Mouse (Mus musculus) gastrocnemius, postnatal 14 days (tissue): ENCODE results near the gene Adarb1. TPM values are rescaled to one million over a fixed set of nuclear protein-coding genes. Genes with fewer than 3 reads are reported as not detected.

Experiments
- DNase-seq: peaks from one replicate; pipeline ENCODE4 v3.0.0; 2021; ENCODE audit warnings: mixed read lengths
- intact Hi-C: fragments of 180-260 bp; cut with DNase I; formaldehyde crosslinking; loops from one replicate; pipeline ENCODE4 v1.15.1; 2025; ENCODE audit warnings: low total_unique reads
- total RNA-seq, 2 experiments: library from RNA; stranded (reverse); gene quantifications; 2 replicates each; pipeline ENCODE4 v1.2.3; 2021

The Adarb1 gene
- total RNA-seq, 2 experiments from 2014 or later = 6.3 to 12.5 TPM

DNA sequence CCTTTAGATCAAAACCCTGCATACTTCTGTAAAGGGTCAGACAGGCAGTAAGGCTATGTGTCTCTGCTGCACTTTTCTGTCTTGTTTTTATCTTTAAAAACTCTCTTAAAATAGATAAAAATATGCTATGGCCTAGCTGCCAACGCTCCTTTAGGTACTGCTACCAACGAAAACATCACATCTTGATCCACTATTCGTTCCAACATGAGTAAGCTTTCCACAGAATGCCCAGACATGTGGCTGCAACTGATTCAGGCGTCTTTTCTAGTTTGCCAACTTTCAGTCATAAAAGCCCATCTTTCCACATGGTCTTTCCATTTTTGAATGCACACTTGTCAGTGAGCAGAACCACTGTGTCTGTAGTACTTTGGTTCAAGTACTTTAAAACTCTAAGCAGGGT, 77.0 kb downstream of the Adarb1 start:
- no peak for DNase-seq
- intact Hi-C loops = loop anchor here (5.0 kb wide), 1 partner anchor 44 kb away; no protein-coding TSS in a partner anchor

DNA sequence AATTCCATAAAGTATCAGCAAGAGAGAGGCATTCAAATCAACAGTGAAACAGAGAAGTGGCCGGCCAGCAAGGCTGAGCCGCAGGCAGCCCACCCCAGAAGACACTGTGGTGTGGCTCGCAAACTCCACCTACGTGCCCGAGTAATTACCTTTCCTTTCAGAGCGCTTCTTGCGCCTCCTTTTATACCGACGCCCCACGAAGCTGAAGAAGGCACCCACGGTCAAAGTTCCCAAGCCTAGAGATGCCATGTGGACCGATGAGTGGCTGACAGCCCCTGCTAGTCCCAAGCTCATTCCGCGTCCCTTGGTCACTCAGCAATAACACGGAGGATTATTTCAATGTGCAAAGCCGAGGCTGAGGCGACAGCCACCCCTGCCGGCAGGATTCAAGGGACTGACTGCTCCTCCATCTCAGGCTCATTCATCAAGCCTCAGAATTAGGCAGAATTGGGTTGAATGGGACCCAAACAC, 78.2 kb downstream of the Adarb1 start:
- intact Hi-C loops = loop anchor here (5.0 kb wide), 1 partner anchor 43 kb away; no protein-coding TSS in a partner anchor
- DNase-seq = no peak

DNA sequence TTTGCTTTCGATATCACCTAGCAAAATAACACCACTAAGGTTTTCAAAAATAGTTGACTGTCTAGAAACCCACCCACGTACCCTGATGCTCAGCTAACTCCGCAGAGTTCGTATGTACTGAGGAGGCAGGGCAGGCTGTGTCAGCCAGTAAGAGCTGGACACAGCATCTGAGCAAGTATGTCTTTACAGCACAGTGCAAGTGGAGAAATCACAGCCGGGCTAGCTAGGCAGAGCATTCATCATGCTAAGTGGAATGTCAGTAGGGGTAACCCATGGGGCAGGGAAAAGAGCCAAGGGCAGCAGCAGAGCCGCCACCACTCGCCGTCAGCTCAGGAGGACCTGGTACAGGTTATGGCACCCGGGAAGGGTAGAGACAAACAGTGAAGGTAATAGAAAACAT, 84.6 kb downstream of the Adarb1 start:
- intact Hi-C loops = no loop called here
- DNase-seq = no peak

DNA sequence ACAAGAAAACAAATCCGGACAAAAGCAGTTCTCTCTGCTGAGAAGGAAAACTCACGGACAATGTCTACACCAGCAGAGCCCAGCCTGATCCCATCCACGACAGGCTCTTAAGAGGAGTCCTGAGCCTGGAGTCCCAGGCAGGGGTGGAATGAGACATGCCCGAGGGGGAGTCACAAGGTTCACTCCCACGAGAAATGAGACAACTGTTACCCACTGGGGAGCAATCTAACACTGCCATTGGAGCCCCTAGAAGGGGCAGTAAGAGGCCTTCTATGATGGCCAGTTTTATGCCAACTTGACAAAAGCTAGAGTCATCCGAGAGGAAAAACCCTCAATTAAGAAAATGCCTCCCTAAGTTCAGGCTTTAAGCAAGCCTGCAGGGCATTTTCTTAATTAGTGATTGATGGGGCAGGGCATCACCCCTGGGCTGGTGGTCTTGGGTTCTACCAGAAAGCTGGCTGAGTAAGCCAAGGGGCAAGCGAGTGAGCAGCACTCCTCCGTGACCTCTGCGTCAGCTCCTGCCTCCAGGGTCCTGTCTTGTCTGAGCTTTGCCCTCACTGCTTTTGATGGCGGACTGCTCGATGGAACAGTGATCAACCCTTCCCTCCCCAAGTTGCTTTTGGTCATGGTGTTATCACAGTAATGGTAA, 88.5 kb downstream of the Adarb1 start:
- intact Hi-C loops = no loop called here
- no peak for DNase-seq

DNA sequence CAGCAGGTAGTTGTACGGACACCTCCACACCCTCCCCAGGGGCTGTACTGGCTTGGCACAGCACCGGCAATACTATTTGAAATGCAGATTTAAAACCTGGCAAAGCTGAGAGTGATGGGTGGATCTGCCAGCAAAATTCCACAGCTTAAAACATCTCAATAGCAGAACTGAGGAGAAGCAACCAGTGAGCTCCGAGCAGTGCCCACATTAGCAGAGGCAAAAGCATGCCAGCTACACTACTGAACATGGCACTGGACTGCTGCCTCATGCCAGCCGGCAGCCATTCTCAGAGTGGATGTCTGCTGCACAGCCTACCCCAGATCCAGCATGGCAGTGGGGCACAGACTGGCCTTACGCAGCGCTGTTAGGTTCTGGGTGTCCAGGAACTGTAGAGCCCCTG, 93.4 kb downstream of the Adarb1 start:
- intact Hi-C loops = no loop called here
- DNase-seq = no peak

DNA sequence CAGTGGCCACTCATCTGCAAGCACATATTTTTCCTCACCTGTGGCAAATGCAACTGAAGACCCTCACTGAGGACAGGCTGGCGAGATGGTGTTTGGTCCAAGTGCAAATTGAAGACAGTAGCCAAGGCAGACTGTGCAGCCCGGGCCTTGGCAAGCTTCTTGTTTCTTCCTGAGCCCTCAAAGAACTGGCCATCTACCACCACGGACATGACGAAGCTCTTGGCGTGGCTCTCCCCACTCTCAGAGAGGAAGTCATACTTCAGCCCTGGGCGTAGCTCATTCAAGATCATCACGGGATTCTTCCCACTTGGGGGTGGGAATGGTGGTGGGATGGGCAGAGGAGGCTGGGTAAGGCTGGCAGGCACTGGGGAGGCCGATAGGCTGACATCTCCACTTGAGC, 96.5 kb downstream of the Adarb1 start:
- no peak for DNase-seq
- intact Hi-C loops = no loop called here

DNA sequence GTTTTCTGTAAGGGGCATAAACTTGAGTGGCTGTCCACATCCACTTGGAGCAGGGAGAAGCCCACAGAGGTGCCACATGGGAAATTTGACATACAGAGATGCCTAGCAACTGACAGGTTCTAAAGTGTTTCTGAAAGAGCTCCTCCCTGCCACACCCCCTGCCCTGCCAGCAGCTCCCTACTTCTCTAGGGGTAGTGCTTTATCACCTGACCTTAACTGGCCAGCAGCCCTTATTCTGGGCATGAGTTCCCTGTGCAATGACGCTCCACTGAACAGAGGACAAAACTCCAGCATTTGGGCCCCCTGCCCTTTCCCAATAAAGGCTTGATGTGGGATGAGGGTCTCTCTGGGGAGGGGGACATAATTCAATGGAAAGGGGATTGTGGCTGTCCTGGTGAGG, 97.1 kb downstream of the Adarb1 start:
- intact Hi-C loops = no loop called here
- DNase-seq = no peak

DNA sequence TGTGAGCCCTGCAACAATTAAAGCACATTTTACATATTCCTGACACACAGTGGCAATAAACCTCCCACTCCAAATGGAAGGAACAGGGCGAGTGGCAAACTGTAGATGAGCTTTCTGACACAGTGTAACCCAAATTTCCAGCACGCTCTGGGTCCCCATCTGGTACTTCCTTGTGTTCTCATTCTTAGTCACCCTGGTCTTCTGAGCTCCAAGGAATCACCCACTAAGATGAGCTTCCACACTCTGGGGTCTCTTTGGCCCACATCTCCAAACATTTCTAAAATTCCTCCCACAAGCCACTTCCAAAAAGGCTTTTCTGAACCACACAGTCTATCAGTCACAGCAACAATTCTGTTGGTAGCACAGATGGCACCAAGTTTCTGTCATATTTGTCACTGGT, 102.4 kb downstream of the Adarb1 start:
- intact Hi-C loops = no loop called here
- DNase-seq = no peak

DNA sequence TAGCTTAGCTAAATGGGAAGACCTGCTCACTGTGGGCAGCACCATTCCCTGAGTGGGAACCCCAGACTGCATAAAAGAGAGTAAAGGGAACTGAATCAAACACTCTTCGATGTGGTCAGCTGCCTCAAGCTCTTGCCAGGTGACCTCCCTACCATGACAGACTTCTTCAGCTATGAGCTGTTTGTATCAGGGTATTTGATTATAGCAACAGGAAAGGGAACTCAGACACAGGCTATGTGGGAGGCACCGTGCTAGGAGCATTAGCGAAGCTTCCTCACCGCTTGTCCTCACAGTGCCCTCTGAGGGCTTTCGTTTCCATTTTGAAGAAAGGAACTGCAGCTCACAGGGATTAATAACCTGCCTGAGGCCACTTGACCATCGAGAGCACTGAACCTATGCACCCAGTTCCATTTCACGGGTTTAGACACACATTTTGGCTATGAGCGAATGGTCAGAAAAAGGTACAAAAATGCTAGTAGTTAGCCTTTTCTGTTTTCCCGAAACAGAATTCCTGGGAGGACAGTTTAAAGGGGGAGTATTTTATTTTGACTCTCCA, 103.3 kb downstream of the Adarb1 start:
- DNase-seq = no peak

DNA sequence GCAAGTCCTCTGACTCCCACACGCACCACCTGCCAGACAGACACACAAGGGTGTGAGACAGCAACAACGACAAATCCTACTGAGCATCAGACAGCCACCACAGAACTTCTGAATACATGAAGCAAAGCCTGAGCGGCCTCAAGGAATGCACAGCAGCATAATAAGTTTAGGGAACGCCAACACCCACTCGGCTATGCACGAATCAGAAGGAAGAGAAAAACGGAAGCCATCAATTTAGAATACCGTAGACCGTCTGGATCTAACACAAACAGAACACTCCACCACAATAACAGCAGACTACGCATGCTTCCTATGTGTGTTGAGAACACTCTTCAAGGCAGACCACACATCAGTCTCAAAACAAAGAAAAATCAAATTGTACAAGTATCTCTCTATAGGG, 109.1 kb downstream of the Adarb1 start:
- DNase-seq = no peak
- intact Hi-C loops = no loop called here

More for the DNA sequence above, 103.3 kb downstream of the Adarb1 start:
- intact Hi-C loops = no loop called here

DNA sequence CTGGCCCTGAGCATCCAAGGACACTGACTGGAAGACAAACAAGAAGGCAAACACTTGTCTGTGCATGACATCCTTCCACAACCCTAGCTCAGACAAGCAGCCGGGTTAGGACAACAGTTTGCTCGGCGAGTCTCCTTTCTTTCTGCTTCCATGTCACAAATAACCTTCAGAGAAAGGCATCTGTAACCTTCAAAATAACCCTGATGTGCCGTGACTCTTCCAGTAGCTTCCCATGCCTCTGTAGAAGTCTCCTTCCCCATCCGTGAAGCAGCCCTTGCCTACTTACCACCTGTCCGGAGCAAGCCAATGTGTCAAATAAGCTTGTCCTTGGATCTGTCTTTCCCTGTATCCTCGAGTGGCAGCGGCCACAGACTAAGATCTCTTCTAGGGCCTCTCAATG, 112.3 kb downstream of the Adarb1 start:
- intact Hi-C loops = no loop called here
- DNase-seq = no peak

DNA sequence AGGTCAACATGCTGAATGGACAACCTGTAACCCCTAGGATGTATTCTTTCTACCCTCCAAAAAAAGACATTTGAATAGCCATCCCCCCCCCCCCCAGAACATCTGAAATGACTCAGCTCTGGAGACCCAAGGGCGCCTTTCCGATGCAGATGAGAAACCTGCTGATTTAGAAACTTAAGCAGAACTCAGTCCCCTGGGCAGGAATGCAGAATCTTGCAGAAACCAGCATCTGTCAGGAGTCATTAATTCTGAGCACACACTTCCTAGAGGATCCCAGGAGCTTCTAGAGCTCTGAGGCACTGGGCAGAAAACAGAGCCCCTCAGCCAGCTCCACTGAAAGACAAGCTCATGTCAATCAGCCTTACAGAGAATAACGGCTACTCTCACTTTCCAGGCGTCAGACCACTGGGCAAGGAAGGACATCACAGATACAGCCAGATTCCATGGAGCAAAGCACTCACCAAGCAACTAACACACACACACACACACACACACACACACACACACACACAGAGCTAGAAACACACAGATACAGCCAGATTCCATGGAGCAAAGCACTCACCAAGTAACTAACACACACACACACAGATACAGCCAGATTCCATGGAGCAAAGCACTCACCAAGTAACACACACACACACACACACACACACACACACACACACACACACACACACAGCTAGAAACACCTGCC, 113.1 kb downstream of the Adarb1 start:
- DNase-seq = no peak
- intact Hi-C loops = no loop called here

DNA sequence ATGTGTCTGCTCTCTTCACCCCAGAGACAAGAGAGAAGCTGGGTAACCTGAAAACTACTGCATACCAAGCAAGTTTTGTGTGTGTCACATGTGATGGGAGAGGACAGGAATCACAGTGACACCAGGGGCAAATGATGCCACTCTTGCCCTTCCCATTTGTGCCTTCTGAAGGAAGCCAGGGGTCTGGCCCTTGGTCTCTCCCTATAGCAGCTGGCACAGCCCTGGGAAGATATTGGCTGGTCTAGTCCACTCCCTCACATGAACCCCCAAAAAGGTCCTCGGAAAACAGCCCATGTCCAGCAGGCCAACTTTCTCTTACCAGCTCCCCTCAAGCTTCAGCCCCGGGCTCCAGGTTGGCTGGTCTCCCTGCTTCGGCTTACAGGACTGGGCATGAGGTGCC, 113.7 kb downstream of the Adarb1 start:
- DNase-seq = no peak
- intact Hi-C loops = no loop called here

DNA sequence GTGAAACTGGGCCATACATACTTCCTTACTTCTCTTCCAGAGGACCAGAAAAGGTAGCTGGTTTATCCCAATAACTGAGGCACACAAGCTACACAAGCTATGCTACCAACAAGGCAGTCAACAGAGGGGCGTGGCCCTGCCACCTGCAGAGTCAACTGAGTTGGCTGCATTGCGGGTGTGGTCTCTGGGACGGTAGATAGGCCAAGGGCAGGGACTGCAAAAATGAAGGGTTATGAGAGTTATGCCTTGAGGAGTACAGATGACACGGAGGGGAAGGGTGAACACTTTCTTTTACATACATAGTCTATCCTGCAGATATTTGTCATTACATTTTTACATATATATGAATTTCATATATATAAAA, 117.2 kb downstream of the Adarb1 start:
- no peak for DNase-seq
- intact Hi-C loops = no loop called here

DNA sequence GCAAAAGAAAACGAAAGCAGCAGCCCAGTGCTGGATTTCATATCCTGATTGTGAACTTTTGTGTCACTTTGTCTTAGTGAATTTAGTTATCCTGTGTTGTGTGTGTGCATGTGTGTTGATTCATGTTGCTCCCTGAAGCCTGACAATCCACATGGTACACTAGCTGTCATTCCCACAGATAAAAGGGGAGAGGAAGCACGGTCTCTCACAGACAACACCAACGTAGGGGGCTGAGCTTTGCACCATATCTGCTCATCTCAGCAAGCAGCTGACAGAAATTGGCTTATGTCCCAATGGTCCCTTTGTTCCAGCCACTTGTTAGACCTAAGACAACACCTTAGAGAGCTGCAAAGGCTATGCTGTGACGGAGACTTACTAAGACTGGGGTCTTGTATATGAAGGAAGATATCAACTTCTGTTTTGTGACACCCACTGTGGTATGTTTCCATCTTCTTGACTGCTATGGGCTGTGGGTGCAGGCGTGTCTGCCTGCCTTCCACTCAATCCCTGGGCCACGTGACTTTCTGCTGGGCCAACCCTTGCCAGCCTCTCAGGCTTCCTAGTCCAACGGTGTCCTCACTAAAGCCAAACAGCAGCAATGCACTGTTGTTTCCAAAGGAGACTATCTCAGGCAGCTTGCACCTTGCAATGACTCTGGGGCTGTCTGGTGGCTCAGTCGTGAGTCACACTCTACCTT, 117.7 kb downstream of the Adarb1 start:
- intact Hi-C loops = no loop called here
- no peak for DNase-seq

DNA sequence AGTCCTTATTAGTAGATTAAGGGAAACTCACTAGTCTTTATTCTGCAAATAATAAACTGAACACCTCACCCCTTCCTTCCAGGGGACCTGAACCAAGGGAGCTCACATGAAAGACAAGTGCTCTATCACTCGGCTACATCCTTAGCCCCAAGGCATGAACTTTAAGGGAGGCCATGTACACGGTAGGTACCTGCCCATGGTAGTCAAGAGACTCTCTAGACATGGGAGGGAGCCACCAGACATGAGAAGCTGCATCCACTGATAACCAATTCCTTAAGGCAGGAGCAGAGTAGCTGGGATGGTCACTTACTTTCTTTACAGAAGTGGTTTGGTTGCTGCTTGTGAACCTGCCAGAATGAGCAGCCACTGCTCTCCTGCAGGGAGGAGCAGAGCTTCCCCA, 118.9 kb downstream of the Adarb1 start:
- intact Hi-C loops = loop anchor here (5.0 kb wide), 1 partner anchor 43 kb away; no protein-coding TSS in a partner anchor
- no peak for DNase-seq

DNA sequence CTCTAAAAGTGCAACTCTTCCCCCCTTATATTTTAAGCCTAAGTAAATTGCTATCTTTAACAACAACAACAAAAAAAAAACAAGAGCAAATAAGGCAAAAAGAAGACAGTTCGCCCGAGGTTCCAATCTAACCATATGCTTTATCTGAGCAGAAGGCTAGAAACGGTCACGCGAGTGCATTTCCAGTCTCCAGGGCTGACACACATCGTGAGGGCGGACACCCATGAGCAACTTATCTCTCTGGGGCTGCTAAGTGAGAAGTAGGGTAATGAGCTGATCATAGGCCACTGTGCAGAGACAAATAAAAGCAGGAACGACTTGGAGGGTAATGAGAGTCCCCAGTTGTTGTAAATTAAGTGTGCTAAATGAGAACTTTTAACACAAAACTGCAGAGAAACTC, 119.4 kb downstream of the Adarb1 start:
- DNase-seq = no peak
- intact Hi-C loops = loop anchor here (5.0 kb wide), 1 partner anchor 44 kb away; no protein-coding TSS in a partner anchor

DNA sequence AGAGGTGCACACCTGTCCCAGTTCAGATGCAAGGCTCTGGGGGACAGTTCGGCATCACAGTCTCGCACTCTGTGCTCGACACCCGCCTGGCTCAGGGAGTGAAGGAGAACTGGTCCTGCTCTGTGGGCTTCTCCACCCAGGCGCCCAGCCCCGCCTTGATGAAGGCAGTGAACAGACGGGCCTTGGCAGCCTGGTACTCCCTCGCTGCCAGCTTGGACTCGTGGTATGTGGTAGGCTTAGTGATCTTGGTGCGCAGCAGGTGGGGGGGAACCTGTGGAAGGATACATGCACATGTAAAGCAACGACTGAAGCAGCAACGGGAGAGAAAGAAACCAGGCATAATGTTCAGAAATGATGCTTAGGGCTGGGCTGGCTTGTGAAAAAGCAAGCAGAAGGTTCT, 123.4 kb downstream of the Adarb1 start:
- no peak for DNase-seq
- intact Hi-C loops = loop anchor here (5.0 kb wide), 1 partner anchor 48 kb away; no protein-coding TSS in a partner anchor

DNA sequence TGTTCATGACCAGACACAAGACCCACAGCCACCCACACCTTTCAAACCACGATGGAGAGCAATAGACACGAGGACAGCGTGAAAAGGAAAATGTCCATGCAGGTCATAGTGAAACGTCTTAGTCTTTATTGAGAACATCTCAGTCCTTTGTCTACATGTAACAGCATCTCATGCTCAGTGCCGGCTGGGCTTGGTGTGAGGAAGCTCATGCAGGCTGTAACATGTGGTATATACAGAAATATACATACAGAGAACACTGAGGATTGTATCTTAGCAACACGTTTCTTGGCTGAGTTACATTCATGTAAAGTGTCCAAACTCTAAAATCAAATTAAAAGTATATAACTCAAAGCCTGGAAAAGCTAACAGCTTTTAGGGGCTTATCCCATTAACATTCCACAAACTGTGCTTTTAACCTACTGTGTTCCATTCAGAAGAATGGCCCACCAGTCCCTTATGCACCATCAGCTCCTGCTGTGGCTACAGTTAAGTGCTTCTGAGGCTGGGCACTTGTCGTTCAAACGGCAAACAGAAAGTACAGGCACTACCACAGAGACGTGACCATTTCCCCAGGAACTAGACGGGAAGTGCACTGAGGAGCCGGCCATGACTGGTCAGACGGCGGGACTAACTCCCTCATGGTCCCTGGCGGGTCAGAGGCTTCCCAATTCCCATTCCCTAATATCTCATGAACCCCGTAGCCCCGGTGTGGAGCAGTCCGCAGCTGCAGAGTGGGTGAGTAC, 127.3 kb downstream of the Adarb1 start:
- DNase-seq = no peak
- intact Hi-C loops = no loop called here

DNA sequence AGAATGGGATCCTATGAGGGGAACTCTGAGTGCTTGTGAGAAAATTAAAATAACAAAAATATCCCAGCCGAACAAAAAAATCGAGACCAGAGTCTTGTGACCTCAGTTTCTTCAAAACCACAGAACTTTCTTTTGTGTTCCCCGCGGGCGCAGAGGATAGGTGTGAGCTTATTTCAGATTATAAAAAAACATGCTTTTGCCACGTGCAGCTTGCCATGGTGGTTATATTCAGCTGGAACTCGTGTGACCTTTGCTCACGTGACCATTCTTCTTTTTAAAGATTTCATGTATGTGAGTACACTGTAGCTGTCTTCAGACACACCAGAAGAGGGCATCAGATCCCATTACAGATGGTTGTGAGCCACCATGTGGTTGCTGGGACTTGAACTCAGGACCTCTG, 128.5 kb downstream of the Adarb1 start:
- intact Hi-C loops = no loop called here
- DNase-seq = no peak
